Mouse (Mus musculus): ENCODE measurements around the gene Lpo.

DNA sequence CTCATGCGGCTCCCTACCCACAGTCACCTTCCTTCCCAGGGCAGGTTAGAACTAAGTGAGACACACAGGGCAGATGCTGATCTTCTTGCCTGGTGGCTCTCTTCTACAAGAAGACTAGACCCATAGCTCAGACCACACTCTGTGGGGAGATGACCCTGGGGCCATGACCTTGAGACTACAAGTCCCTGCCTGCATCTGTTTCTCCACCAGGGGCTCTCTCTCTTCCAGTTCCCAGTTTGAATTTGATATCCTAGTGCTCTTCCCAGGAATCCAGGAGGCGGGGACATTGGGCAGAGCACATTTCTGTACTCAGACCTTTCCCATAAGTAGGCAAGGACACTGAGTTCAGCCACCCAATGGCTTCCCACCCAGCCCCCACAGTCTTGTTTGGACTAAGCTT is 42.0 kb upstream of the Lpo start:
- no peak for TF ChIP-seq CTCF (IDR thresholded peaks at IDR 0.05; ENCODE audit: low read depth, low read length)
- no peak for TF ChIP-seq POLR2A (IDR thresholded peaks at IDR 0.05; ENCODE audit: extremely low read depth, insufficient read depth, low read length)
